Mouse (Mus musculus) T-cell, adult 2 months (primary cell): ENCODE results near the gene Wnt8b.

Source experiments
- DNase-seq: peaks from one replicate; pipeline ENCODE4 v3.0.0; 2022; ENCODE audit warnings: low spot score

The Wnt8b gene

DNA sequence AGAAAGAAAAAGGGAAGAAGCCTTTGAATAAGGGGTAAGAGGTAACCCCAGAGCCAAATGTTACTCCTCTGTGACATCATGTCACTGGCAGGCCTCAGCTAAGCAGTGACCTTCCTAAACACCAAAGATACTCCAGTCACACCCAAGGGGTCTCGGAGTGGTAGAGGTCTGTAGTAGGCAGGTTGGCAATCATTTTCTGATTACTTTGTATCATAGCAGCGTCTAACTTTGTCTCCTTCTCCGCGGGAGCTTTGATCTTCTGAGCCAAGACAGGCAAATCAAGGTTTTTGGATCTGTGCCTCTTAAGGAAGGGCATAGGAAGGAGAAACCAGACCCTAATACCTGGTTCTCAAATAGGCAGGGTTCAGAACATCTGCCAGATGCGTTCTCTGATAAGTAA lies 19.3 kb downstream of the Wnt8b start:
- DNase-seq: no peak

DNA sequence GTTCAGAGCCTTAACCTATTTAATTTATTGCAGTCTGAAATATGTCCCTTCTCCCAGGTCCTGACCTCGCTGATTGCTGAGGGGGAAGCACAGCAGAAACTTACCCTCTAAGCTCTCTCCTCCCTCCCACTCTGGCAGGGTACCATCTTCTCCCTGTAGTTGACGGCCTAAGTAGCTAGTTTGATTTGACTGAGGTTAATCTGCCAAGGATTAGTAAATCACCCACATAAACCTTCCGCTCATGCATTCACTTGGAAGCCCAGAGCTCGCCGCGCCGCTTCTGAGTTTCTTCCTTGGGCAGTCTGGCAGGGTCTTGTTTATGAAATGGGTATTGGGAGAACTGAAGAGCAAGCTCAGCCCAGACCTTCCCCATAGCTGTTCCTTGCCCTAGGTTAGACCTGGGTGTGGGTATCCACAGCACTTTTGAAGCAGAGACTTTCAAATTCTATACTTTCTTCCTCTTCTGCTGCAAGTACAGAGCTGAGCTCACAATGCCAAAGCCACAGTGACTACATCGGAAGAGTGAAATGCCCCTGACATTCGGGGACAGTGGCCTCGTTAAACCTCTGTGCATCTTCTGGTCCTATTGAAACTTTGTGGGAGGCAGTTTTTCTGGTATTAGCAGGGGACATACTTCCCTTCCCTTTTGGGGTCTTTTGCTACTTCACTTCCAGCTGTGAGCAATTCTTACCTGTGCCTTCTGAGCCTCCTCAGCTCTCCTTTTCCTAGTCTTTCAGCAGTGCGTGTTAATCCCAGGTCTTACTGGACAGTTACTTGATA lies 20.0 kb downstream of the Wnt8b start:
- no peak for DNase-seq

GRCm38 (mm10) chr19:44513921-44514482 lies 20.7 kb downstream of the Wnt8b start:
- DNase-seq: no peak

DNA sequence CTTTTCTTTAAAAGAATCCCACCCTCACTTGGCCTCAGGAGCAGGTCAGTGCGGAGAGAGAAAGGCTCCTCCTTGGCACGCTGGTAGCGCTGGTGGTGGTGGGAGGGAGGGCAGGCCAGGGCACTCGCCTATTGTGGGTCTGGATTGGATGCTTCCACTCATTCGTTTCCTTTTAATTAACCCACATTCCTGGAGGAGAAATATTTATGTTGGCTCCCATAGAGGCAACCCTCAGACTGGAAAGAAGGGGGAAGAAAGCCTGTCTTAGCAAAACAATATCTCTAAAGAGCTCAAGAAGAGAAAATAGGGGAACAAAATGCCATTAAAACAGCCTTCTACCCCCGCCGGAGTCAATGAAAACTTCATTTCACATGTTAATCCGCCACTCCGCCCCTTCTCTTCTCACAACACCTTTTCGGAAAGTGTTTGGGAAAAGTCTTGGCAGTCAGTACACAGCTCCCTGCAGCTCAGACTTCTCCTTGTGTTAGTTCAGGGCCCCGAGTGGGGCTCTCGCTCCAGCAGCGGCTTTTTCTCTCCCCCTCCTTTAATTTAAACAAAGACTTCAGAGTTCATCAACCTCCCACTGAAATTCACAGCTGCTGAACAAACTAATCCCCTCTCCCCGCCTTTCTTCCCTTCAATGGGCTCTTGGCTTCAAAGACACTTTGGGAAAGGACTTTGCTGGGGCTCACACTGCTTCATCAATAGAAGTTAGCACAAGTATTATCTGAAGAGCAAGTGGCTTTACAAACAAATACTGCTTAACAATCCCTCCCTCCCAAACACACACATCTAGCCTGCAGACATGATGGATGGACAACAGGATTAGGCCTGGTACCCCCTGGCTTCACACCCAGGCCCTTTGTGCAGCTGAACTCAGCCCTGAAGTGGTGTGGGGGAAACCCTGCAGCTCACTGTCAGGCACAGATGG lies 21.5 kb downstream of the Wnt8b start:
- DNase-seq: no peak

GRCm38 (mm10) chr19:44515769-44516168 lies 22.5 kb downstream of the Wnt8b start:
- DNase-seq: no peak

DNA sequence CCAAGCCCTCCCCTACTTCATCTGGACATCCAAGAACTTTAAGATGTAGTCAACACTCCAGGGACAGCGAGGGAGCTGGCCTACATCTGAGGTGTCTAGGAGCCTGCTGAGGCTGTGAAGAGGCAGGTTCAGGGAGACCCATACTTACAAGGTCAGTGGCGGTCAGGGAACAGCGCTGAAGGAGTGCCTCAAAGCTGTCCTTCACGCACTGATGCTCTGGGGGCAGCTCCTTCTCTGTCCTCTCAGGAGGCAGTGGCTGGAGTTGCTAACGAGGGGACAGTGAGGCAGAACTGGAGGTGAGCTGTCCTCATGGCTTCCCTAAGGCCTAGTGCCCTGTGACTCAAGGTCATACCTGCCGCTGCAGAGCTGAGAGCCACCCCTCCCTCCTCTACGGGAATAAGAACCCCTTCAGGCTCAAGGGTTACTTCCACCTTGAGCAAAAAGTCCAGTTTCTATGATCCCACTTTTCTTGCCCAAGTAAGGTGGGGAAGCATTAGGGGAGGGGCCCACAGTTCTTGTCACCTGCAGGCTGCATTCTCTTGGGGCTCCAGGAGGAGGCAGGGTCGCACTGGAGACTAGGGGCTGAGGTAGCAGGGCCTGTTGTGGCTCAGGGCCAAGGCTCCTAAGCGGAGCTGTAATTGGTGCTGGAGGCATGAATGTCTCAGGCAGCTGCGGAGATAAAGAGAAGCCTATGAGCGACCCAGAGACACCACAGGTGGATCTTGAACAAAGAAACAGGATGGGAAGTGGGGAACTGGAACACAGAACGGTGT lies 24.9 kb downstream of the Wnt8b start:
- no peak for DNase-seq

DNA sequence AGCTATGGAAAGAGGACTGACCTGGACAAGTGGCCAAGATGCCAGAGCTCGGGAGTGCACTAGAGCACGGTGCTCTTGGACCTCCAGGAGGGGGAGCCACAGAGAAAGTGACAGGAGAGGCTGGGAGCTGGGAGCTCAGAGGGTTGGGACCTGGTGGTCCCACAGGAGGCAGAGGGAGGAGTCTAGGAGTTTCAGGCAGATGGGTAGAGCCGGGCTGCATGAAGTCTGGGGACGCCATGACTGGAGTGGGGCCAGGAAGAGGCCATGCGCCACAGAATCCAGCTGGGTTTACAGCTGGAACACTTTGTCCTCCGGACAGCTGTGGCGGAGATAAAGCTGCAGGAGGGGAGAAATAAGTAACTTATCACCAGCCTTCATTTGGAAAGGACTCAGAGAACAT lies 25.9 kb downstream of the Wnt8b start:
- no peak for DNase-seq

DNA sequence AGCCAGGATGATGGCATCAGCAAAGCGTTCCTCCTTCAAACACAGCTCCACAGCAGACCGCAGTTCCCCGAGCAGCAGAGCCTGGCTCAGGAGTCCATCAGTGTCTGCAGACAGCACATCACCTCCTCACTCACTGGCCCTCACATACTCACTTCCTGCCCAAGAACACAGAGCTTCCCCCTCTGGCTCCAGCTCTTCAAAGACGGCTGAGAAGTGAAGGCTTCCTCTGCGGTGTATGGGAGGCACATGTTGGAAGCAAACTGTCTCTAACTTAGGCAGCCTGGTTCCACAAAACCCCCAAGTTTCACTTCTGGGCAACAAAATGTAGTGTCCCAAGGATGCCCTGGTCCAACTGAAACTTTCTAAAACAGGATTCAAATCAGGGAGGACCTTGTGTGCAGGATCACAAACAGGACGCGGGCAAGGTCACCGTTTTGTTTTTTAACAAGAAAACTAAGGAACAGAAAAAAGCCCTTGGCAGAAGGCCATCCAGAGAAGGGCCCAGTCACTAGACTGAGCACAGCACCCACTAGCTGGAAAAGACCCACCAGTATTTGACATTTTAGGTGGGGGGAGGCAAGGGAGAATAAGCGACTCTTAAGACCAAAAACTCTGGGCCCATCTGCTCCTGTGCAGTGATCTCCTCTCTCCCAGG lies 32.4 kb downstream of the Wnt8b start:
- DNase-seq: no peak

DNA sequence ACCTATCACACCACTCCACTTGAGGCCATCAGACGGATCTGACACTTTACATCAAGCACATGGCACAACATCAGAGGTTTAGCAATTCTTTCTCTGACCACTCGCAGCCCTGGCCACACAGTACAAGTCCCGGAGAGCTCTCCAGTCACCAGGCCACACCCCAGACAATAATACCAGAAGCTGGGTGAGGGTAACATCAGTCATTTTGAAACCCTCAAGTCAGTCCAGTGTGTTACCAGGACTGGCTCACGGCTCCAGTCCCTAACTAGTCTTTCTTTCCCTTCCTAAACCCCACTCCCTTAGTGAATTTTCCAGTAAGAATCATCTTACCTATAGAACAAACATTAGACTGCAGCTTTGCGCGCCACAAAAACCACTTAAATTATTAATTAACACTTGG lies 36.7 kb downstream of the Wnt8b start:
- no peak for DNase-seq

DNA sequence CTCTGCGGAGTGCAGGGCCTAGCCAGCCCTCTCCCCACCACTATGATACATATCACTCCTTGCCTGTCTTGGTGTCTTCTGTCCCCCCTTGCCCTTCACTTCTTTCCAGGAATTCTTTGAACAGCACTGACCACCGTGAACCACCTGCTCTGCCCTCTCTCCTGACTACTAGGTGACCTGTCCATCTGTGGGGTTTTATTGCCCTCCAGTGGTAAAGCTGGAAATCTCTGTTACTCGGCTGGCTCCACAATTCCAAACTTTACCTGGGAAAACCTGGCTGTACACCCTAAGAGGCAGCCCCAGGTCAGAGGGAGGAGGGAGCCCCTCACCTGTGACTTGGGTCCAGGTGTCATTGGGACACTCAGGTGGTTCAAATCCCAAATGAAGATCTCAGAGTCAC lies 42.1 kb downstream of the Wnt8b start:
- no peak for DNase-seq

GRCm38 (mm10) chr19:44537416-44537815 lies 44.1 kb downstream of the Wnt8b start:
- DNase-seq: no peak

DNA sequence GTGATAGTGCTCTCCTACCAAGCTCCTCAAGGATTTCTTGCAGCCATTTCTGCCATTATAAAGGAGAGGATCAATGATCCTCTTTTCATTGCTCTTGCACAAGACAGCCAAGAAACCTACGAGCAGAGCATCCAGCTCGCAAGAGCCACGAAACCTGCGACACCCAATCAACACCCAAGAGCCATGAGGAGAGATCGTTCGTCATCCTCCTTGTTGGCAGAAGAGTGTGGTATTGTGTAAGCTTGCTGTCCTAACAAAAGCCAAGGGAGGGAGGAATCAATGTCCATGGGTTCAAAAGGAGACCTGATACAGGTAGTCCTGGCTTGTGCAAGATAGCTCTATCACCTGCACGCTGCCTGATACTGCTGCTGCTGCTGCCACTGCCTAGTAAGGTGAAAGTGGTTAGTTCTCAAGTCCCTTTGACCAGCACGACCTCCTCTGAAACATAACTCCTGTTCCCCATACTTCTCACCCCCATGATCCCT lies 49.5 kb downstream of the Wnt8b start:
- no peak for DNase-seq

DNA sequence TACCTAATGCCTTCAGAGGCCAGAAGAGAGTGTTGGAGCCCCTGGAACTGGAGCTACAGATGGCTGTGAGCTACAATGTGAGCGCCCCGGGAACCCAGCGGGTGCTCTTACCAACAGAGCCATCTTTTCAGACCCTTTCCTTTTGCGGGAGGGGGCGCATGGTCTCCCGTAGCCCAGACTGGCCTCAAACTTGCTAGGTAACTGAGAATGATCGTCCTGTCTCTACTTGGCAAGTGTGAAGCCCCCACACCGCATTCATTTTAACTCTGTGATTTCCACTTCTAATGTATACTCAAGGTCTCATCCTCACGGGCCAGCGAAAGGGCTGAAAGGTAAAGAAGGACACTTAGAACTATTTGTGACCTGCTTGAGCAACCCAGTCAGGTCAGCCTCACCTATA lies 51.1 kb downstream of the Wnt8b start:
- no peak for DNase-seq

DNA sequence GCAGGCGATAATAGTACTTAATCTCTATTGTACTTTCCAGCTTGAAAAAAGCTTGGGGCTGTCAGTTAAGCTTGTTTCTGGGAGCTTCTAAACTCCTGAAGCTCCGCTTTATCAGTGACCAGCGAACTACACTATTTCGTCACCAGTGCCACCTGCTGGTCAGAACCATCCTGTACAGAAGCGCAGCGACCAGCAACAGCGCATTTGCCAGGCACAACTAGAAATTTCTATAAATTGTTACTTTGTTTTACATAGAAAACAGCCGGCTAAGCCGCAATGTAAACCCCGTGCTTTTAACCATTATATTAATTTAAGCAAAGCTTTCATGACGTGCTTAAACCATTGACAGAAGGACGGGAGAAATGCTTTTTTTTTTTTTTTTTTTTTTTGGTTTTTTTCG lies 51.5 kb downstream of the Wnt8b start:
- DNase-seq: peak; percentile 46

- DNase-seq: no peak
Measured at GRCm38 (mm10) chr19:44545321-44546041, 52.2 kb downstream of the Wnt8b start, which contains the start of gene Sec31b. Sec31b (minus strand) TSS chr19:44545864.

GRCm38 (mm10) chr19:44552731-44553130 lies 59.5 kb downstream of the Wnt8b start, which contains the start of gene Gm20538:
Gm20538 (minus strand) TSS chr19:44552831.
- DNase-seq: no peak

- DNase-seq: no peak
Measured at GRCm38 (mm10) chr19:44553286-44553685, 60.0 kb downstream of the Wnt8b start.

GRCm38 (mm10) chr19:44554490-44554860 lies 61.2 kb downstream of the Wnt8b start:
- DNase-seq: no peak

DNA sequence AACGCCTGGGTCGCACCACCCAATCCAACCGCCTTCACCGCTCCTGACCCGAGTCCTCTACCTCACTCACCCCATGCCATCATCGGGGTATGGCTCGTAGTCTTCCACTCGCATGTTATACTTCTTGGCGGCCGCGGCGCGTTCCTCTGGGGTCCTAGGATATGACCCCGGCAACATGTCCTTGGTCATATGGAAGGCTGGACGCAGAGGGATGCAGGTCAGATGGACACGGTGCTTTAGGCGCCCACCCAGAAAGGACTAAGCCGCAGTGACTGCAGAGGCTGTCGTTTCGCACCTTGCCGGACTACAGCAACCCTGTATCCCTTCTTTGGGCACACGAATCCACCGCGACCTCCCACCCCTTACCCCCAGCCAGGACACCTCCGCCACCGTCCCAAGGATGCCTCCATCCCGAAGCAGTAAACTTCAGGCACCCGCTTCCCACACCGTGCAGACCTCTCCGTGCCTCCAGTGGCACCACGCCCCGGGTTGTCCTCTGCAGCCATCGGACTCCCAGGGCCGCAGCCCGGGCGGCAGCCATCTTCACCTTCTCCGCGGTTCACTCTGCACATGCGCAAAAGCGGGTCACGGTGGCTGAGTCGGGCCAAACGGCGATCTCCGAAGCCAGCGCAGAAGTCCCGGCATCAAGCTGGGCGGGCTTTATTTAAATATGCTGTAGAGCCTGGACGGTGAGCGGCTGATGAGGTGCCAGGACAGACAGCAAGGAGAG lies 61.8 kb downstream of the Wnt8b start, which contains the start of gene Ndufb8:
Ndufb8 (minus strand) TSS at position 580 of the 730 bp plus-strand sequence.
- DNase-seq: peak; percentile 92
